Mouse (Mus musculus) T-helper 1 cell (primary cell): ENCODE data around the gene Rrnad1.
"Not testable (repeated sequence)": the region's sequence is repeated elsewhere in the genome, so short reads cannot be mapped to it uniquely, and the experiment has no call there.

Experiments
- in situ Hi-C: fragments of 300-600 bp; cut with MboI, MseI; formaldehyde crosslinking; loops from one replicate; pipeline ENCODE4 v1.15.1; 2025; ENCODE audit warnings: high pct_unique_total_duplicates

Gene Rrnad1

GRCm38 (mm10) chr3:87919336-87920108 lies 11.0 kb downstream of the Rrnad1 start, which contains the start of gene Mrpl24:
Gene Mrpl24, plus strand, starts transcription at chr3:87919506.
- in situ Hi-C loops, result no loop called here

- in situ Hi-C loops, result no loop called here
Observed at GRCm38 (mm10) chr3:87918551-87918950, 12.0 kb downstream of the Rrnad1 start.

GRCm38 (mm10) chr3:87916990-87917389 lies 13.5 kb downstream of the Rrnad1 start:
- in situ Hi-C loops, result no loop called here

GRCm38 (mm10) chr3:87913891-87914290 lies 16.6 kb downstream of the Rrnad1 start:
- in situ Hi-C loops, result no loop called here

GRCm38 (mm10) chr3:87913491-87913890 lies 17.0 kb downstream of the Rrnad1 start:
- in situ Hi-C loops, result no loop called here

GRCm38 (mm10) chr3:87910573-87911141 lies 19.9 kb downstream of the Rrnad1 start:
- in situ Hi-C loops, result no loop called here

GRCm38 (mm10) chr3:87909874-87910273 lies 20.6 kb downstream of the Rrnad1 start:
- in situ Hi-C loops, result no loop called here

- in situ Hi-C loops, result no loop called here
Observed at GRCm38 (mm10) chr3:87909381-87909780, 21.1 kb downstream of the Rrnad1 start.

GRCm38 (mm10) chr3:87907906-87908305 lies 22.6 kb downstream of the Rrnad1 start:
- in situ Hi-C loops, result no loop called here

- in situ Hi-C loops, result no loop called here
Observed at GRCm38 (mm10) chr3:87906981-87907857, 23.3 kb downstream of the Rrnad1 start.

GRCm38 (mm10) chr3:87906601-87906980 lies 23.9 kb downstream of the Rrnad1 start:
- in situ Hi-C loops, result no loop called here

GRCm38 (mm10) chr3:87905880-87906485 lies 24.5 kb downstream of the Rrnad1 start, which contains the start of gene Hdgf:
Gene Hdgf, plus strand, starts transcription at chr3:87906321.
- in situ Hi-C loops, result no loop called here

- in situ Hi-C loops, result no loop called here
Observed at GRCm38 (mm10) chr3:87903821-87904220, 26.7 kb downstream of the Rrnad1 start.

GRCm38 (mm10) chr3:87901959-87902358 lies 28.6 kb downstream of the Rrnad1 start:
- in situ Hi-C loops, result not testable (repeated sequence)

GRCm38 (mm10) chr3:87901036-87901624 lies 29.4 kb downstream of the Rrnad1 start:
- in situ Hi-C loops, result no loop called here

- in situ Hi-C loops, result no loop called here
Observed at GRCm38 (mm10) chr3:87899776-87900175, 30.7 kb downstream of the Rrnad1 start.

- in situ Hi-C loops, result no loop called here
Observed at GRCm38 (mm10) chr3:87899266-87899665, 31.3 kb downstream of the Rrnad1 start.

GRCm38 (mm10) chr3:87893367-87893905 lies 37.1 kb downstream of the Rrnad1 start:
- in situ Hi-C loops, result no loop called here

- in situ Hi-C loops, result no loop called here
Observed at GRCm38 (mm10) chr3:87891481-87891880, 39.0 kb downstream of the Rrnad1 start.

- in situ Hi-C loops, result not testable (repeated sequence)
Observed at GRCm38 (mm10) chr3:87887400-87887799, 43.1 kb downstream of the Rrnad1 start.

GRCm38 (mm10) chr3:87886416-87886815 lies 44.1 kb downstream of the Rrnad1 start:
- in situ Hi-C loops, result no loop called here
